Mouse (Mus musculus) inflammation-experienced regulatory T-cells, adult 16 weeks (primary cell): ENCODE measurements around the gene Klc2. TPM values are rescaled to one million over a fixed set of nuclear protein-coding genes. Genes with fewer than 3 reads are reported as not detected.

Experiments used
- polyA plus RNA-seq: library from polyadenylated mRNA; unstranded; fragments of 100-300 nt; shearing (Covaris generic); gene quantifications from one replicate; pipeline ENCODE4 v1.2.1, GENCODE M21; 2017

Klc2 gene
- 3.6 TPM for polyA plus RNA-seq

GRCm38 (mm10) chr19:5118384-5118698, at the start of gene Klc2:
Klc2 (minus strand) TSS chr19:5118560.

GRCm38 (mm10) chr19:5106731-5107191, 11.6 kb downstream of the Klc2 start, which contains the start of gene Rab1b:
Rab1b (minus strand) TSS chr19:5107072.

GRCm38 (mm10) chr19:5098363-5099143, 19.8 kb downstream of the Klc2 start, which contains the start of gene Cnih2:
Cnih2 (minus strand) TSS chr19:5098521.

GRCm38 (mm10) chr19:5087884-5088728, 30.3 kb downstream of the Klc2 start, which contains the start of gene Yif1a:
Yif1a (plus strand) TSS chr19:5088538.

GRCm38 (mm10) chr19:5085145-5085863, 33.1 kb downstream of the Klc2 start, which contains the start of gene Tmem151a:
Tmem151a (minus strand) TSS chr19:5085531.

GRCm38 (mm10) chr19:5067867-5068569, 50.3 kb downstream of the Klc2 start, which contains the start of gene Cd248:
Cd248 (plus strand) TSS chr19:5068078.

Other genes with a start within 250 kb of the Klc2 start
- gene Actn3, start 240.7 kb downstream of the Klc2 start, polyA plus RNA-seq = 0.21 TPM
- gene Zdhhc24, start 239.9 kb downstream of the Klc2 start, polyA plus RNA-seq = 10.3 TPM
- gene Bbs1, start 211.9 kb downstream of the Klc2 start, polyA plus RNA-seq = 1.4 TPM
- gene Dpp3, start 190.3 kb downstream of the Klc2 start, polyA plus RNA-seq = 131 TPM
- 1.4 TPM for gene Peli3, start 175.4 kb downstream of the Klc2 start, polyA plus RNA-seq
- gene Mrpl11, start 156.4 kb downstream of the Klc2 start, polyA plus RNA-seq = 69.8 TPM
- gene Npas4, start 128.2 kb downstream of the Klc2 start, polyA plus RNA-seq = 1.7 TPM
- gene Slc29a2, start 94.7 kb downstream of the Klc2 start, polyA plus RNA-seq = 2.2 TPM
- 26.1 TPM for gene B4gat1, start 79.7 kb downstream of the Klc2 start, polyA plus RNA-seq
- gene AC124502.3, start 79.7 kb downstream of the Klc2 start, polyA plus RNA-seq = 1.5 TPM
- gene Brms1, start 77.2 kb downstream of the Klc2 start, polyA plus RNA-seq = 107 TPM
- gene Rin1, start 68.1 kb downstream of the Klc2 start, polyA plus RNA-seq = 0.17 TPM
- gene Cd248, start 50.5 kb downstream of the Klc2 start, polyA plus RNA-seq = not detected
- not detected for gene Tmem151a, start 33.0 kb downstream of the Klc2 start, polyA plus RNA-seq
- gene Yif1a, start 30.0 kb downstream of the Klc2 start, polyA plus RNA-seq = 68.9 TPM
- 1.4 TPM for gene Cnih2, start 20.0 kb downstream of the Klc2 start, polyA plus RNA-seq
- 256 TPM for gene Rab1b, start 11.5 kb downstream of the Klc2 start, polyA plus RNA-seq
- 26.5 TPM for gene Pacs1, start 154.6 kb upstream of the Klc2 start, polyA plus RNA-seq
- 444 TPM for gene Sf3b2, start 176.9 kb upstream of the Klc2 start, polyA plus RNA-seq
- gene Gal3st3, start 179.8 kb upstream of the Klc2 start, polyA plus RNA-seq = not detected
- not detected for gene Catsper1, start 217.2 kb upstream of the Klc2 start, polyA plus RNA-seq
- 2.5 TPM for gene Cst6, start 231.0 kb upstream of the Klc2 start, polyA plus RNA-seq
- gene Eif1ad, start 248.2 kb upstream of the Klc2 start, polyA plus RNA-seq = 70.0 TPM
- gene Banf1, start 248.6 kb upstream of the Klc2 start, polyA plus RNA-seq = 294 TPM